Mouse (Mus musculus): ENCODE measurements around the gene Coro2b. TPM values are rescaled to one million over a fixed set of nuclear protein-coding genes. Genes with fewer than 3 reads are reported as not detected.

Coro2b gene
- polyA plus RNA-seq, 1 experiment from 2014 or later, result 9.6 TPM

DNA sequence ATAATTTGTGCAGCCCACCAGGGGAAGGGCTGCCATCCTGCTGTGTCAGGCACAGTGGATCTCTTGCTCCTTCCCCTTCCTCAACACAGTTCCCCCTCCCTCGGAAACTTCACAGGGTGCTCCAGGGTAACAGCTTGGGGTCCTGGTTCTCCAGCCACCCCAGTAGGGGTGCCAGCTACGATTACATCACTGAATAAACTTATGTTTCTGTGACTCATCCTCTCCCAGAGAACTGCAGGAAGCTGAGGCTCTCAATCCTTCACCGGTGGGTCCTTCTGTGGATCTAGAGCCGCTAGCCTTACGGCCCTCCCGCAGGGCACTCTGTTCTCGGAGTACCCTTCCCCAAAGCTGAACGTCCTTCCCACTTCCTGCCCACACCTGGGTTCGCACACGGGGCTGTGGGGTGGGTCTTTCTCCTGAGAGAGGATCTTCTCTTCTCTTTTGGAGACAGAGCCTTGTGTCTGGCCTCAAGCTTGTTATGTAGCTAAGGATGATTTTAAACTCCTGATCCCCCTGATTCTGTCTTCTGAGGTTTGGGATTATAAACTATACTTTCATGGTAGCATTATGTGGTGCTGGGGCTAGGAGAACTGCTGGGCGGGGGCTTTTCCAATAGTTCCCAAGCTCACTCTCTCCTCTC is 136.2 kb downstream of the Coro2b start:
- Histone ChIP-seq H3K27ac (no peak overlapping the region), H3K4me3 (replicated peaks) (no peak overlapping the region), H3K4me2 (no peak overlapping the region), H3K9ac (no peak overlapping the region), H3K9me3 (no peaks in the 10 kb centered on the region), H3K36me3 (no peaks in the 10 kb centered on the region), H3K4me1 (peaks cover 4% of the 10 kb centered on the region; the same call in 1 of the 2 replicates), H3K27me3 (replicated peaks) (no peaks in the 10 kb centered on the region)
- no peak for ATAC-seq (ENCODE audit: insufficient read depth, low FRiP score, low read depth)
- whole genome bisulfite sequencing, result 42% methylated on average over 11 of the region's 11 CpGs

DNA sequence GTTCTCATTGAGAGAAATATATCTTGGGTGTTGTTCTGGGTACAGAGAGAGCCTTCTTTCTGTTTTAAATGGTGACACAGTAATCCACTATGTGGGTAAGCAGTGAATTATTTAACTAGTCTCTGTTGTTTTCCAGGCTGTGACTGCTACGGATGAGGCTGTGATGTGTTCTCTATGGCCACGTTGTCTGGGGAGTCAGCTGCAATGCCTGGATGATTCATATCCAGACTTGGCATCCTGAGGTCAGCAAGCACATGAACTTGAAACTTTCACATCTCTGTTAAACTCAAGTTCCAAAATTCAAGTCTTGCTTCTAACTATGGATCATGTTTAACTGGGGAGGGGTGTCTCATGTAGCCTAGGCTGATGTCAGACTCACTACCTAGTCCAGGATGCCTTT is 142.7 kb downstream of the Coro2b start:
- Histone ChIP-seq H3K4me3 (replicated peaks) (no peak overlapping the region), H3K27ac (no peak overlapping the region), H3K4me1 (no peaks in the 10 kb centered on the region), H3K4me2 (no peak overlapping the region), H3K9ac (no peak overlapping the region), H3K27me3 (replicated peaks) (no peaks in the 10 kb centered on the region), H3K9me3 (no peaks in the 10 kb centered on the region), H3K36me3 (no peaks in the 10 kb centered on the region)
- no peak for ATAC-seq (ENCODE audit: insufficient read depth, low FRiP score, low read depth)
- WGBS, result 42% methylated on average over 2 of the region's 2 CpGs

- Histone ChIP-seq H3K4me2 (no peak overlapping the region), H3K9me3 (no peaks in the 10 kb centered on the region), H3K27ac (no peak overlapping the region), H3K9ac (no peak overlapping the region), H3K4me1 (no peaks in the 10 kb centered on the region), H3K27me3 (replicated peaks) (no peaks in the 10 kb centered on the region), H3K4me3 (replicated peaks) (no peak overlapping the region), H3K36me3 (no peaks in the 10 kb centered on the region)
- ATAC-seq (ENCODE audit: insufficient read depth, low FRiP score, low read depth), result no peak
- 71% methylated on average over 2 of the region's 2 CpGs for WGBS
Measured at GRCm38 (mm10) chr9:62393531-62393930, 143.3 kb downstream of the Coro2b start.

- no peaks in the 10 kb centered on the region for H3K4me1 ChIP-seq
- ATAC-seq (ENCODE audit: insufficient read depth, low FRiP score, low read depth), result no peak
- H3K27ac ChIP-seq, result no peak overlapping the region
- no peak overlapping the region for H3K4me2 ChIP-seq
- H3K36me3 ChIP-seq, result no peaks in the 10 kb centered on the region
- no peak overlapping the region for H3K4me3 ChIP-seq (replicated peaks)
- no peak overlapping the region for H3K9ac ChIP-seq
- 67% methylated on average over 9 of the region's 9 CpGs for WGBS
- H3K9me3 ChIP-seq, result no peaks in the 10 kb centered on the region
- no peaks in the 10 kb centered on the region for H3K27me3 ChIP-seq (replicated peaks)
Measured at GRCm38 (mm10) chr9:62389735-62390134, 147.1 kb downstream of the Coro2b start.

DNA sequence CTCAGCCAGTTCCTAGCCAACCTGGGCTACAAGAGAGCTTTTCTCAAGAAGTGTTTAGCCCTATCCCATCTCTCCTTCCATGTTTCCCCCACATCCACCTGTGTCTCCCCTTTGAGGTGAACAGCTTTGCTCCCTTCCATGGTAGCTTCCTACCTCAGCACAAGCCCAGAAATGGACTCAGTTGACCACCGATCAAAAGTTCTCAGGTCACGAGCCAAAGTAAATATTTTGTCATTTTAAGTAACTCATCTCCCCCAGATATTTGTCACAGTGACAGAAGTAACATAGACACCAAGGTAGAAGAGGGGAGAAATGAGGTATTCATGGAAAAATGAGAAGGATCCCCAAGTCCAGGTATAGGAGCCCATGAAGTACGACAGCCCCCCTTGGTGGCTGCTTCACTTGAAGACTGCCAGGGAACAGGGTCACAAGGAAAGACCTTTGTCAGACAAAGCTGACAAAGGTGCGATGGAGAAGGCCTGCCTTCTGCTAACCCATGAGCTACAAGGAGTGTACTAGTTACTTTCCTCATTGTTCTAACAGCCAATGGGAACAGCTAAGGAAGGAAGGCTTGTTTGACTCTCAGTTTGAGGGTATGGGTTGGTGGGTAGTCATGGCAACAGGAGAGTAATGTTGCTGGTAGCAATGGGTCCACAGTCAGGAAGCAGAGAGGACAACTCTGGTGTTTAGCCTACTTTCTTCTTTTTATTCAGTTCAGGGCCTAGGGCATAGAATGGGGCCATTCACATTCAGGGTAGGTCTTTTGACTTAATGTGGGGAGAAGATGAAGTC is 150.9 kb downstream of the Coro2b start:
- H3K4me3 ChIP-seq (replicated peaks), result no peak overlapping the region
- 61% methylated on average over 4 of the region's 4 CpGs for WGBS
- no peaks in the 10 kb centered on the region for H3K4me1 ChIP-seq
- no peaks in the 10 kb centered on the region for H3K27me3 ChIP-seq (replicated peaks)
- H3K9me3 ChIP-seq, result no peaks in the 10 kb centered on the region
- H3K36me3 ChIP-seq, result no peaks in the 10 kb centered on the region
- H3K27ac ChIP-seq, result no peak overlapping the region
- no peak overlapping the region for H3K4me2 ChIP-seq
- H3K9ac ChIP-seq, result no peak overlapping the region
- ATAC-seq (ENCODE audit: insufficient read depth, low FRiP score, low read depth), result no peak

DNA sequence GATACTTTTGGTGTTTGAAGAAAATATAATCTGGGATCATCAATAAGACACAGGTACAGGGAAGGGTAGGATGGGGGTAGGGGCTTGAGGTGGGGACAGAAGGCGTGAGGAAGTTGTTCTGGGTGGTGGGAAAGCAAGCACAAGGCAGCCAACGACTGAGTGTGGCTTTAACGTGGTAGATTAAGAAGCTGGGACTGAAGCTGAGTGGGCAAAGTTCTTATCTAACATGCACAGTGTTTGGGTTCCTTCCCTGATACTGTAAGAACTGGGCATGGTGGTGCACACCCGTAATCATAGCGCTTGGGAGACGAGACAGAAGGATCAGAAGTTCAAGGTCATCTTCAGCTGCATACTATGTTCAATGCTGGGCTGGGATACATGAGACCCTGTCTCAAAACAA is 151.8 kb downstream of the Coro2b start:
- Histone ChIP-seq H3K4me1 (no peaks in the 10 kb centered on the region), H3K27me3 (replicated peaks) (no peaks in the 10 kb centered on the region), H3K27ac (no peak overlapping the region), H3K4me3 (replicated peaks) (no peak overlapping the region), H3K9me3 (no peaks in the 10 kb centered on the region), H3K36me3 (no peaks in the 10 kb centered on the region), H3K4me2 (no peak overlapping the region), H3K9ac (no peak overlapping the region)
- 70% methylated on average over 6 of the region's 6 CpGs for WGBS
- peak; percentile 43; the same call in 1 of the 2 replicates for ATAC-seq (ENCODE audit: insufficient read depth, low FRiP score, low read depth)

GRCm38 (mm10) chr9:62382519-62383084 is 154.2 kb downstream of the Coro2b start:
- no peak overlapping the region for H3K27ac ChIP-seq
- H3K27me3 ChIP-seq (replicated peaks), result no peaks in the 10 kb centered on the region
- ATAC-seq (ENCODE audit: insufficient read depth, low FRiP score, low read depth), result no peak

GRCm38 (mm10) chr9:62381402-62381913 is 155.4 kb downstream of the Coro2b start:
- Histone ChIP-seq H3K9ac (no peak overlapping the region), H3K4me2 (no peak overlapping the region), H3K27me3 (replicated peaks) (no peaks in the 10 kb centered on the region), H3K4me3 (replicated peaks) (no peak overlapping the region), H3K27ac (no peak overlapping the region), H3K36me3 (peaks cover 18% of the 10 kb centered on the region), H3K9me3 (no peaks in the 10 kb centered on the region), H3K4me1 (no peaks in the 10 kb centered on the region)
- no peak for ATAC-seq (ENCODE audit: insufficient read depth, low FRiP score, low read depth)
- WGBS, result 58% methylated on average over 8 of the region's 8 CpGs

More at GRCm38 (mm10) chr9:62382519-62383084, 154.2 kb downstream of the Coro2b start:
- Histone ChIP-seq H3K9ac (no peak overlapping the region), H3K4me2 (no peak overlapping the region), H3K36me3 (peaks cover 7% of the 10 kb centered on the region), H3K9me3 (no peaks in the 10 kb centered on the region), H3K4me1 (no peaks in the 10 kb centered on the region), H3K4me3 (replicated peaks) (no peak overlapping the region)
- WGBS, result 78% methylated on average over 10 of the region's 10 CpGs

DNA sequence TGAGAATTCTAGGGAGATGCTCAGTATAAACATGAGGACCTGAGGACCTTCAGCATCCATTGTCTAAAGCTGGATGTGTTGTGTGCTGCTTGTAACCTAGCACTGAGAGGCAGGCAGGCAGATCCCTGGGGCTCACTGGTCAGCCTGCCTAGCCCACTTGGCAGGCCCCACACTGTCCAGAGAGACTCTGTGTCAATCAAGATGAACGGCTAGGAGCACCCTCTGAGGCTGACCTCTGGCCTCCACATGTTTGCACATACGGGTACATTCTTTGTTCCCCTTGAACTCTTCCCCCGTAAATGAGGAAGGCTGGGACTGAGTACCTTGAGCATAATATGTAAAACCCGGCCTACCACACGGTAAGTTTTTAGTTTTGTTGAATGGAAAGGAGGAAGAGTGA is 156.5 kb downstream of the Coro2b start:
- Histone ChIP-seq H3K4me3 (replicated peaks) (no peak overlapping the region), H3K9me3 (no peaks in the 10 kb centered on the region), H3K27ac (no peak overlapping the region; the same call in 1 of the 2 replicates), H3K9ac (no peak overlapping the region), H3K27me3 (replicated peaks) (no peaks in the 10 kb centered on the region), H3K4me2 (no peak overlapping the region), H3K4me1 (peaks cover under 1% of the 10 kb centered on the region; the same call in 1 of the 2 replicates), H3K36me3 (peaks cover 27% of the 10 kb centered on the region)
- WGBS, result 45% methylated on average over 5 of the region's 5 CpGs
- no peak for ATAC-seq (ENCODE audit: insufficient read depth, low FRiP score, low read depth)

GRCm38 (mm10) chr9:62377897-62378296 is 158.9 kb downstream of the Coro2b start:
- H3K9me3 ChIP-seq, result no peaks in the 10 kb centered on the region
- no peak overlapping the region for H3K4me3 ChIP-seq (replicated peaks)
- peaks cover 21% of the 10 kb centered on the region; the same call in 1 of the 2 replicates for H3K4me1 ChIP-seq
- no peak overlapping the region for H3K4me2 ChIP-seq
- 93% methylated on average over 10 of the region's 10 CpGs for WGBS
- ATAC-seq (ENCODE audit: insufficient read depth, low FRiP score, low read depth), result no peak
- H3K9ac ChIP-seq, result no peak overlapping the region
- no peaks in the 10 kb centered on the region for H3K27me3 ChIP-seq (replicated peaks)
- H3K27ac ChIP-seq, result no peak overlapping the region
- peaks cover 43% of the 10 kb centered on the region for H3K36me3 ChIP-seq

DNA sequence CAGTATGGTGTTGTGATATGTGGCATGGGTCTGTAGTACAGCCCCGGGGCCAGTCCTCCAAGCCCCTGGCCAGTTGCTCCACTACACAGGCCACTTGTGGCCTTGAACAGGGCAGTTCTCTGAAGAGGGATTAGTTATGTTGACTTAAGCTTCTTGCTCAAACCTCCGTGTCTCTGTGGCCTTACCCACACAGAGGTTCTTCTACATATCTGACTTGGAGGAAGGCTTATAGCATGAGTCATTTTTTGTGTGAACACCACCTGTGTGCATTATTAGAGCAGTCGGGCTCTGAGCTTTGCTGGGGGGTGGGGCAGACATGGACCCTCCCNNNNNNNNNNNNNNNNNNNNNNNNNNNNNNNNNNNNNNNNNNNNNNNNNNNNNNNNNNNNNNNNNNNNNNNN is 162.6 kb downstream of the Coro2b start:
- H3K27ac ChIP-seq, result peak overlapping the region; percentile 68
- H3K9ac ChIP-seq, result no peak overlapping the region
- no peaks in the 10 kb centered on the region for H3K27me3 ChIP-seq (replicated peaks)
- peak; percentile 48 for ATAC-seq (ENCODE audit: insufficient read depth, low FRiP score, low read depth)
- H3K4me1 ChIP-seq, result peaks cover 52% of the 10 kb centered on the region
- H3K36me3 ChIP-seq, result peaks cover 40% of the 10 kb centered on the region
- H3K9me3 ChIP-seq, result no peaks in the 10 kb centered on the region
- WGBS, result 59% methylated on average over 3 of the region's 3 CpGs
- no peak overlapping the region for H3K4me2 ChIP-seq
- H3K4me3 ChIP-seq (replicated peaks), result no peak overlapping the region

Measured in stomach, embryonic 15.5 days (tissue).